Mouse (Mus musculus): Measurements from ENCODE around the gene Peli2.

Peli2 gene

DNA sequence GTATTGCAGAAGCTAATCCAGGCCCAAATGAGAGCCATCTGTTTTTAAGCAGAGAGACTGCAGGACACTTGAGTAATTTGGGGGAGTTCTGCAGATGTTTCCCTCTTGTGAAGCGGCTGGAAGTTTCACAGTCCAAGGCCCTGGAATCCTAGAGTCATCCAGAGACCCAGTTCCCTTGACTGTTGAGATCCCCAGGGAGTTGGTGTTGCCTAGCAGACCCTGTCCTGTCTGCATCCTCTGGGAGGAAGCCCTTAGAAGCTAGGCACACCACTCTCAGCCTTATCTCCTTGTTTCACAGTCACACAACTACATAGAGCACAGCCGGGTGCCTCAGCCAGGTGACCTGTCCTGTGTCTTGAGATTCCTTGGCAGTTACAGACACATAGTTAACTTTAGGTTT lies 30.9 kb downstream of the Peli2 start:
- DNase-seq (ENCODE audit: low spot score in 2 of 2) = no peak

DNA sequence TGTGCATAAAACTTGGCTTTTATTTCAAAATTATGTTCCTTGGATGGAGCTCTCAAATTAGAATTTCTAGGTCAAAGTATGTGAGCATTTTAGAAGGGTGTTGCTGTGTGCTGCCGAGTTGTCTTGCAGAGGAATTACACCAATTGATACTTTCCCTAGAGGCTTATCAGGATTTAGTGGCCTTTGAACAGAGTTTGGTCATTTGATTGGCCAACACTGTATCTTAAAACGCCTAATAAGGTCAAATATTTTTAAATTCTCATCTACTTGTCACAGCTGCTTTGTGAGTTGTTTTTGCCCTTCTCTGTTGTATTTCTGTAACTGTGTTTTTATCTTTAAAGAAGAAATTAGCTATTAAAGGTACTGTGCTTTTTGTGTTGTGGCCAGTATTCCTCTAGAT lies 32.4 kb downstream of the Peli2 start:
- DNase-seq (ENCODE audit: low spot score in 2 of 2) = no peak

DNA sequence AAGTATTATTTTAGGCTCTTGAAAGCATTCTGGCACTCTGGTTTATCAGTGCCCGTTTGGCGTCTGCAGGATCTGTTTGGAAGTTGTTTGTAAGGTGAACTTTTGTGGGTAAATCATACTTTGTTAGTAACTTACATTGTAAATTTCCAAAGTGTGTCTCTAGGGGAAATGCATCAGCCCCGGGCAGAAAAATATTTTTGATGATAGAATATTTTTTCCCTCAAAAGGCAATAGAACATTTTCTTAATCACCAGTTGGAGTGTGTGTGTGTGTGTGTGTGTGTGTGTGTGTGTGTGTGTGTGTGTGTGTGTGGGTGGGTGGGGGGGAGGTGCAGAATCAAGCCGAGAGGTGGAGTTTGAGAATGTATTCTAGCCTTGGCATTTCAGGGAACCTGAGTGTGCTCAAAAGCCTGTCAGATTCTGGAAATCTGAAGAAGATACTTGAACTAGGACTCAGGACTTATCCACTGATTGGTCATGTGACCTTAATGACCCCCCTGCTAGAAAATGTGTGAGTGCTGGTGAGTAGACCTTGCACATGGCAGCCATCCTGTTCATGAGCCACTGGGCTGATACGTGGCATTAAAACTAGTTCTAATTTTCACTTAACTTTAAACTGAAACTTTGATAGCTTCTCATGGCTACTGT lies 33.4 kb downstream of the Peli2 start:
- no peak for DNase-seq (ENCODE audit: low spot score in 2 of 2)

DNA sequence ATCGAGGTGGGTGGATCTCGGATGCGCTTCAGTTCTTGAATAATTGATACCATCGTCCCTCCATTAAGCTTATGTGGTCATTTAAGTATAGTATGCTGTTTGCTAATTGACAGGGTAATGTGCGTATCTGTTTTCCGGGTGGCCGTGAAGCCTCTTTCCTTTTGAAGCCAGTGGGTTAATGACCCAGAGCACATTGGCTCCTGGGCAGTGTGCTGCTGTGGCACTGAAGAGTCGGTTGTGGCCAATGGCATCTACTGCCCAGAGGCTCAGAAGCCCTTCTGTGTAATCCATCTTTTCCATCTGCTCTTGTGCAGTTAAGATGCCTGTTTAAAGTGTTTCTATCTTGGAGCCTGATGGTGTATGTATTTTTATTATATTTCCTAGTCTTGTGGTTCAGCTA lies 34.0 kb downstream of the Peli2 start:
- no peak for DNase-seq (ENCODE audit: low spot score in 2 of 2)

DNA sequence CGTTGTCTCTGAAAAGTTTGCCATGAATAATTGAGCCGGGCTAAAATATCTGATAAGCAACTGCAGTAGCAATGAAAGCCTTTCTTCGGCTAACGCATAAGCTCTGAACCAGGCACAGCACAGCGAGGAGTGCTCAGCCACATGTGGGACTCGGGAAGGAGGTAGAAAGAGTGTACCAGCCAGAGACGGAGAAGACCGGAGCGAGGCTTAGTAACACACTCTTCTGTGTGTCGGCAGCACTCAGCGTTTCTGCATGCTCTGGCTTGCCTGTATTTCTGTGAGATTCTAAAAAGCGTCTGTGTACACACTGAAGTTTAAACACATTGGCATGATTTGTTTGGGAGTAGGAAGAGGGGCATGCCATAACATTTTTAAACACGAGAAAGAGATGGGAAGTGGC lies 34.5 kb downstream of the Peli2 start:
- DNase-seq (ENCODE audit: low spot score in 2 of 2) = no peak

DNA sequence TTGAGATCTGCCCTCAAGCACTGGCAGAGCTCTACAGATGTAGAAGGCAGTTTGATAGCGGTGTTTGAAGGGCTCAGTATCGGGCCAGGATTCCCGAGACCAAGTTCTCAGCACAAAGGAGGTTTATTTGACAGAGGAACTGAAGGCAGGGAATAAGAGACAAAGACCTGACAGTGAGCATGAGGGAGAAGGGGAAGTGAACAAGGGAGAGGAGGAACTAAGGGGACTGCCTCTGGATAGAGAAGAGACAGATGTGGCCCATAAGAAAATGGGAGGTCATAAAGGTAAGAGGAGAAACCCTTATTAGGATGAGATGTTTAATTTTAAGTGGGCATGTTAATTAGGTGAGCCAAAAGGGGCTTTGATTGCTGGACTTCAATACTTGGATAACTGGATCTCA lies 36.5 kb downstream of the Peli2 start:
- no peak for DNase-seq (ENCODE audit: low spot score in 2 of 2)

DNA sequence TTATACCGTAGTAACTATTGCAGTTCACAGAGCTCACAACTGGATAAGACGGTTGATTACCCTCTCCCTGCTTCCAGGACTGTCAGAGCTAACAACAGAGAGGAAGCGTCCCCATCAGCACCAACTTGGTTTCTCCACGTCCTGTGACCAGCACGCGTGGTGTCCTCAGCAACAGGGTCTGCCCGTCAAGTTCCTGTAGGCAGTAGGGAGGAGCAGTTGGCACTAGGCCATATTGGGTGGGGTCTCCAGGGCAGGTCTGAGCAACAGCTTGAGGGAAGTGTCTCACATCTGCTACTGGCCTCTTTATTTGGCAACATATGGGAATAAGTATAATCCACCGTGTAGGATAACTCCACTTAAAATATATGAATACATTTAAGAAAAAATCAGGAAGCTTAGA lies 37.2 kb downstream of the Peli2 start:
- no peak for DNase-seq (ENCODE audit: low spot score in 2 of 2)

DNA sequence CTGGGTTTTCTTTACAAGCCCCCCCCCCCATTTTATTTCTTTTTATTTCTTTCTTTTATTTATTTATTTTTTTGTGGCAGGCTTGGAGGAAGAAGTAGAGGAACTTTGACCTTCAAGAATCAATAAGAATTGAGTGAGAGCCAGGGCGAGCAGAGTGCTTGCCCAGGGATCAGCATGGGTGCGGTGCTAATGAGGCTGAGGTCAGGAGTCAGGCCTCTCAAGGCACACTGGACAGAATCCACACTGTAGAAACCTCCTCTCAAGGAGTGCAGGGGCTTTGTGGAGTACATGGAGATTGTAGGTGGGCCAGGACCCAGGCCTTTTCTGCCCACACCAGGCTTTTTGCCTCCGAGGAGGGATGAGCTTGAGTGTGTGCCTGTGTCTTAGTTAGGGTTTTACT lies 38.8 kb downstream of the Peli2 start:
- DNase-seq (ENCODE audit: low spot score in 2 of 2) = no peak

DNA sequence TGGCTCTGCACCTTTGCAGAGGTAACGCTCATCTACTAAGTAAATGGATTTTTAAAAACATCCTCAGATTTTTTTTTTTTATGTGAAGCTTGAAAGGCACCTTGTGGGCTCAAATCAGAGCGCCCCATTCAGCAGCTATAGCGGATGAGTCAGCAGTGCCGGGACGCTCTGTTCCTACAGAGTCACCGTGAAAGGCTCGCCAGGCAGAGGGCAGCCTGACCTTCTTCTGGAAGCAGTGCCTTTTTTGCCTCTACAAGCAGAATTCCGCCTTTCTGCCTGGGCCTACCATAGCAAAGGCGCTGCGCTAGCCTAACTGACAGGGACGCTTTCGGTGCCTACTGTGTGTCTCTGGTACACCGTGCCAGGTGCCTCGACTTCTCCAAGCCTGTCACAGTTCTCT lies 41.8 kb downstream of the Peli2 start:
- no peak for DNase-seq (ENCODE audit: low spot score in 2 of 2)

DNA sequence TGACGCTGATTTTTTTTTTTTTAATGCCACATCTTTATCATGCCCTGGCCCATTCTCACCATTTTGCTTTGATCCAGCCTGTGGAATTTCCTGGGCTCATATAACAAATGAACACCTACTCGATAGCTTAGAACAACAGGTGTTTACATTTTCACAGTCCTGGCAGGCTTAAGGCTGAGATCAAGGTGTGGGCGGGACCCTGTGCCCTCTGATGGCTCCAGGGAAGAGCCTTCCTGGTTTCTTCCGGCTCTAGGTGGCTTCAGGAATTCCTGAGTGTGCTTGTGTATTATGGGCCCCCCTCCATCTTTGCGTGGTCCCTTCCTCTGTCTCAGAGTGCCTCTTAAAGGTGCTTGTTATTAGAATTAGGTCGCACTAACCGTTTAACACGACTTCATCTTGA lies 44.3 kb downstream of the Peli2 start:
- no peak for DNase-seq (ENCODE audit: low spot score in 2 of 2)

DNA sequence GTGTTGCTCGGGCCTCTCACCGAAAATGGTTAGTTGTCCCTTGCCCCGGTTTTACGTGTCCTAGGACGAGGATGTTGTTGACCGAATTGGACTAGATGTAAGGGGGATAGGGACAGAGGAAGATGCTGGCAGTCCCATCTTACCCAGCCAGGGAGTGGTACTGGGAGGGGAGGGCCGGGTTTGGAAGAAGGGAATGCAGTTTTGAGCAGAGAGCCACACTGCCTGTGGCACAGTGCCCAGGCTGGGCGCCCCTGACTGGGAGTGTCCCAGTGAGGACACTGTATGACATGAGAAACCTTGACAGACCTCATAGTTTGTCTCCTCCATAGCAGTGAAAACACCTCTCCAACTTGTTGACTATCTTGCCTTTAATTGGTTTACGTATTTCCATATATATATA lies 45.8 kb downstream of the Peli2 start:
- no peak for DNase-seq (ENCODE audit: low spot score in 2 of 2)

DNA sequence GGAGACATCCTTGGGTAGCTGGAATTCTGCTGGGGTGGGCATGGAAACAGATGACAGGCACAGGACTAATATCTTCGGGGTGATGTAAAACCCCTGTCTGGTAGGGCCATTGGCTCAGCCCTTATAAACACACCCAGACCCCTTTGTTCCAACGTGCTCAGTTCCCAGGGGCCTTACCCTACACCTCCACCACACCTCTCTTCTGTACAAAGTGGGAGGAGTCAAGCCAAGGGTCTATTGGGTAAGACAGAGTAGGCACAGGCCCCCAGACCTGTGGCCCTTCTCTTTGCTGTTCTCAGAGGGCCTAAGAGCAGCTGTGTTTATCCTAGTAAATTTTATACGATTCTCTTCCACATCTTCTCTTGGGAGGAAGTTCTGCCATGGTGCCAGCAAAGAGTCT lies 46.4 kb downstream of the Peli2 start:
- DNase-seq (ENCODE audit: low spot score in 2 of 2) = no peak

DNA sequence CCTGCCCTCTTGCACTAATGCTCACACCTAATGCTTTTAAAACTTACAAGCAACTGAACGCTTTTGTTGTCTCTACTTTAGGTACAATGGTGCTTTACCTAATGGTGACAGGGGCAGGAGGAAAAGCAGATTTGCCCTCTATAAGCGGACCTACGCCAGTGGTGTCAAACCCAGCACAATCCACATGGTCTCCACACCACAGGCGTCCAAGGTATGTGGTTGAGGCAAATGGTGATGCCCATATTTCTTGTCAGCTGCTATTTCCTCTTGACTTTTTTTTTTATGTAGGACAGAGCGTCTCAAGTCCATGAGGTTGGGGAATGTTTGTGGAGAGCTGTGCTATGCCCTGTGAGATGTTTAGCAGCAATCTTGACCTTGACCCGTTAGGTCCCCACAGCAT lies 47.5 kb downstream of the Peli2 start:
- DNase-seq (ENCODE audit: low spot score in 2 of 2) = no peak

DNA sequence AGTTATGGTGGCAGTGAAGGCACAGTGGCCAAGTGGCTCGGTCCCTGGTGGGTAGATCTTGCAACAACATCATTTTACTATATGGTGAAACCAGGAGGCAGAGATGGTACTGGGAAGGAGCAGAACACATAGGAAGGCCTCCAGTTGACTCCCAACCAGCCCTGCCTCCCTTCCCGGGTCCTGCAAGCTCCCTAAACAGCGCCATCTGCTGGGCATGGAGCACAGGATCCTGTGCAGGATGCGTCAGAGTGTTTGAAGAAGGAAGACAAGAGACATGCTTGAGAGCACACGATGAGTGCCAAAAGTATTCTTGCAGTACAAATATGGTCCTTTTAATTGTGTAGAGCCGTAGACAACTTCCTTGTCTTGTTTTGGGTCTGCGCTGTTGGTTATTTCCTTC lies 49.3 kb downstream of the Peli2 start:
- DNase-seq (ENCODE audit: low spot score in 2 of 2) = no peak

DNA sequence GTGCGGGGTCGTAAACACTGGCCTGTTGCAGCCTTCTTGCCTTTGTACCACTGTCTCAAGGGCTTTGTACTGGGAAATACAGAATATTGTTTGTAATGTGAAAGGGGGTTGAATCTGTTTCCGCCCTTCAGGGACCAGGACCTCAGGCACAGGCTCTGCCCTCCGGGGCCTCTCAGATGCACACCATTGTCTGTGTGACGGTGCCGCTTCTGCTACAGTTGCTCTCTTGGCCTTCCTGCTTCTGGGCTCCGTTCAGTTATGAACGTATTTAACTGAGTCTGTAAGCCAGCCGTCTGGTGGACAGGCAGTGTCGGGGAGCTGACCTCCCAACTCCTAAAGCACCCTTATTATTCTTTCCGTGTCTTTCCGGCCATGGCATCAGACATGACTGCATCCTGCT lies 50.6 kb downstream of the Peli2 start:
- DNase-seq (ENCODE audit: low spot score in 2 of 2) = no peak

DNA sequence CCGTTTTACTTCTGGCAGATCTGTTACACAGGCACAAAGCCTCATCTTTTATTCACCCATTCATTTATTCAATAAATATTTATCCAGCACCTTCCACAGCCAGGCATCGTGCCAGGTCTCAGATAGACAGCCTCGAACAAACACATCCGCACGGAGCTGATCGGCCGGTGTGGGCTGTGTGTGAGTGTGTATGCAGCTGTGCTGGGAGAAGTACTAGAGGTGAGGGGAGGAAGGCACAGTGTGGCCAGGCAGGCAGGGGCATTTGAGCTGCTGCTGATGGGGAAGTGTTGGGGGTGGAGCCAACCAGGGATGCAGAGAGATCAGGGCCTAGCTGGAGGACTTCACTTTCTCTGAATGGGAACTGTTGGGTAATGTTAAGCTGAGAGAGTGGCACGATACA lies 51.4 kb downstream of the Peli2 start:
- no peak for DNase-seq (ENCODE audit: low spot score in 2 of 2)

DNA sequence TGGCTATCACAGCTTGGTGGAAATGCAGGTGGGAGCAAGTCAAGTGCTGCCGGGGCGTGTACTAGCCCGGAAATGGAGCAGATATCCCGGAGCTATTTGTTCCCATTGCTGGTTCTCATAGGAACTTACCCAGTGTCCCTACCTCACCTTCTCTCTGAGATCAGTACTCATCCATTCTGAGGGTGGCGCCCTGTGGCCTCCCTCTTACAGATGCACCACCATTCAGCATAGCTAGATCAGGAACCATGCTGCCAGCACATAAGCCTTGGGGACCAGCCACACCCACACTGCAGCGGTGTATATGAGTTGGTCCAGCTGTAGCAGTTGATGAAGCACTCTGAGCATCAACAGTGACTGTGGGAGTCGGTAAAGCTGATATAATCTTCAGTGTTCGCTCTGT lies 52.3 kb downstream of the Peli2 start:
- no peak for DNase-seq (ENCODE audit: low spot score in 2 of 2)

DNA sequence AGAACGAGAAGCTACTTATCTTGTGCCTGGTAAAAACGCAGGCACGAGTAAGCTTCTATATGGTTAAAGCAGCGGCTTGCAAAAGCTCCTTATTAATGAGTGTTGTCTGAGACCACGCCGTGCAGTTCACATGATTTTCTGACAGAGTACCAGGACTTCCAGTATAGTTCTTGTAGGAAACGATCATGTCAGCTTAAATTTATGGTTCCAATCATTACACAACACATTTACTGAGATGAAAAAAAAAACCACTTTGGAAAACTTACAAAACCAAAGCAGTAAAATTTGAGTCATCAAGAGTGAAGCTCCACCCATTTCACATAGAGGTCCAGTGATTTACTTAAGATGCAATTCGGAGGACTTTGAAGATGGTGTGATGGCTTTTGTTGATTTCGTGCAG lies 53.2 kb downstream of the Peli2 start:
- DNase-seq (ENCODE audit: low spot score in 2 of 2) = no peak

DNA sequence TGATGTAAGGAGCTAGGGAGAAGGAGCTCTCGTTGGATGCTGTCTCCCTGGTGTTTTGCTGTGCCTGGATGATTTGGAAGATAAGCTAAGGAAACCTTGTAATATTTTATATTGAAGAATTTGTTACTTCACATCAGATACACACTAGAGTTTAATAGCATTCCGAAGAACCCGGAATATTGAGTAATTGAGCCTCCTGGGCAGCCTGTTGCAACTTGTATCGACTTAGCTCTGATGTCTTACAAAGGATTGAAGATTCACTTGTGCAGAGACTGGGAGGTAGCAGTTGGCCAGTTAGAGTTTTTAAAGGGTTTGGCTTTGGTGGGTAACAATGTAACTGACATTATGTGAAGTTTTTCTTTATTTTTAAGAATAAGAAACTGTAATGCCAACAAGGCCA lies 53.7 kb downstream of the Peli2 start:
- no peak for DNase-seq (ENCODE audit: low spot score in 2 of 2)

DNA sequence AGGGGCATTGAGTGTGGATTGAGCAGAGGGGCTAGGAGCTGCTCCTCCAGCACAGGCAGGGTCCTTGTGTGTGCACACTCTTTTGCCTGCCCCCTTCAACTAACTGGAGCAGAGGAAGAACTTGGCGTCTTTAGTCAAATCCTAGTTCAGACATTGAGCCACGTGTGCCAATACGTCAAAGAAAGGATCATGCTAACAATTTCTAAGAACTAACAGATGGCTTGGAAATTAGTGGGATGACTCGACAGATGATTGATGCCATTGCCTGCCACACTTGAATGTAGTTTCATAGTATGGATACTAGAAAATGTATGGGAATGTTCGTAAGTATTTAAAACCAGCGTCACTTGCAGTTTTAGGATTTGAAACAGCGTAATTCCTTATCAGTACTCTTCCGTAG lies 54.5 kb downstream of the Peli2 start:
- DNase-seq (ENCODE audit: low spot score in 2 of 2) = no peak

DNA sequence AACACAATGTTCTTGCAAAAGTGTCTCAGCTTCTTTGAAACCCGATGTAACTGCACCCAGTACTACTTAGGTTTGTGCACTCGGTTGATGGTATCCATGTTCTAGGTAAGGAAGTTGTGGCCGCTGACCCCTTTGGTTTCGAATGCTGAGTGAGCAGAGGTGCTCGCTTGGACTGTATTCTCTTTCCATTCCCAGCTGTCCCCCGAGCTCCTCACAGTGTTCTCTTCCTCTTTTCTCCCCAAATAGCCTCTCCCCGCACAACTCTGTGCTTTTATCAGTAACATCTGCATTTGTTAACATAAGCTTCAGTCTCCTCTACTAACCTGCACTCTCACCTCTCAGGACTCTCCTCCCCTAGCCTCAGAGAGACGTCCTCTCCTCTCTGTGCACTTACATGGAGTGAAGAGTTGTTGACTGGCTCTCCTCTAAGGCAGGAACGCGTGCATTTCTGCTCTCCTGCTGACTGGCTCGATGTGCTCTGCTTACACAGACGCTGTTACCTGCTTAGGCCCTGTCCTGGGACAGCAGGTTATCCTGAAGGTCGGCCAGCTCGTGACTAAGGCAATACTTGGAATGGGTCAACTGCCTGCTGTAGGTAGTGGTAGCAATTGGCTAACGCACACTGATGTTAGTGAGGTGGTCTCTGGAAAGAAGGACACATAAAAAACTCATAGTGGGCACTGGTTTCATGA lies 57.8 kb downstream of the Peli2 start:
- DNase-seq (ENCODE audit: low spot score in 2 of 2) = no peak

DNA sequence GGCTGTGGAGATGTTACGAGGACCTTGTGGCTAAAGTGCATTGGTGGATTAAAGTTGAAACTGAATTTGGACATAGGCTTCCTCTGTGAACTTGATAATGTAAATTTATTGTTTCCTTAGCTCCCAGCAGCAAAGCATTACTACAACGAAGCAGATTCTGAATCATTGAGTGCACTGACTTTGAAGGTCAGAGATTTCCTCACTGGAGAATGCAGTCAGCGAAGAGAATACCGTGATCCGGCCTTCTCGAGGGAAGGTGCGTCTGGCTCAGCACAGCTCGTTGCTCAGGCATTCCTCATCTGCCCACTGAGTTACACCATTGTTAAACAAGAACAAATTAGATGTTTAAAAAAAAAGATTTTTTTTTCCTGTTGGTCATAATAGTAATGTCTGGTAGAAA lies 58.4 kb downstream of the Peli2 start:
- no peak for DNase-seq (ENCODE audit: low spot score in 2 of 2)

DNA sequence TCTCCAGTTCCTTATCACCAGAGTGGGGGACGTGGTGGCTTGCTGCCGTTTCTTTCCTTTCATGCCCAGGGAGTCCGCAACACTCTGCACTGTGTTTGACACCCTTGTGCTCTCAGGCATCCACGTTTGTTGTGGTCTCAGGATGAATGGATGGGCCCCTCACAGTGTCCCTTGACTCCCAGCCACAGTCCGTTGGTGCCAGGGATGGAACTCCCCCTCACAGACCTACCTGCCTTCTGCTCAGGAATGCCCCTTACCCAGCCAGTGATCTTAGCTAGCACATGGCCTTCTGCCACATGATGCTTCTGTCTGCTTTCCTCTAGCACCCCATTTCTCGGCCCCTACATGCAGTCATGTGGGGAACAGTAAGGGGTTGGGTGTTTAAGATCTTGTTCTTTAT lies 65.7 kb downstream of the Peli2 start:
- no peak for DNase-seq (ENCODE audit: low spot score in 2 of 2)

DNA sequence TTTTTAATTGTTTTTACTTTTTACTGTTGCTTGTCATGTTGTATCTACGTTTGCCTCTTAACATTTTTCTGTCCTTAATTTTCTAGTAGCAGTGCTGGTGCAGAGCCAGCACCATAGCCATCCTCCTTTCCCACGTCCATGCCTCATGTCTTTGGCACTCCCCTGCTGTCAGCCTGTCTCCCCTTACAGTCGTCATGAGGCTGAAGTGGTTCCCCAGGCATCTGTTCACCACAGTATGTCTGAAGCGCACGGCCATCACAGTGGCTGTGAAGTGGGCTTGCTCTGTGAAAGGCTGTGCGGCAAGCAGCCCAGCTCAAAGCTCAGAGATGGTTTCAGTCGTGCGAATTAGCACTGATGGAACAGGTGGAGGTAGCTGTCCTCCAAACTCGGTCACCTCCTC lies 66.5 kb downstream of the Peli2 start:
- no peak for DNase-seq (ENCODE audit: low spot score in 2 of 2)

Measured in spleen, postnatal 4 days (tissue).